Mouse (Mus musculus) liver, embryonic 16.5 days (tissue): ENCODE measurements around the gene Tmem179. TPM values are rescaled to one million over a fixed set of nuclear protein-coding genes. Genes with fewer than 3 reads are reported as not detected.

ENCODE experiments used
- ATAC-seq: fragments of 200-750 bp; cut with Nextera tagmentation; 2 replicates; pipeline ENCODE4 v1.8.0; 2017; ENCODE audit warnings: low read depth, mild to moderate bottlenecking, moderate number of reproducible peaks, moderate library complexity
- H3K27ac ChIP-seq: fragments of 300-500 bp; sonication (generic); 2 replicates; pipeline ENCODE4 v1.5.1; 2014; ENCODE audit warnings: mild to moderate bottlenecking, low read length
- H3K27me3 ChIP-seq: fragments of 300-500 bp; sonication (generic); 2 replicates; pipeline ENCODE4 v1.6.1; 2014; ENCODE audit warnings: low read depth, low read length, mixed read lengths; ENCODE audit not compliant: control insufficient read depth, insufficient read depth
- H3K36me3 ChIP-seq: fragments of 300-500 bp; sonication (generic); 2 replicates; pipeline ENCODE4 v1.6.1; 2014; ENCODE audit warnings: mild to moderate bottlenecking; ENCODE audit not compliant: control insufficient read depth, insufficient read depth
- H3K4me1 ChIP-seq: fragments of 300-500 bp; sonication (generic); 2 replicates; pipeline ENCODE4 v1.6.1; 2014; ENCODE audit warnings: low read depth, low read length, mixed read lengths; ENCODE audit not compliant: control insufficient read depth
- H3K4me2 ChIP-seq: fragments of 300-500 bp; sonication (generic); 2 replicates; pipeline ENCODE4 v1.6.1; 2014; ENCODE audit warnings: low read depth, low read length, mixed read lengths
- H3K4me3 ChIP-seq: fragments of 300-500 bp; sonication (generic); 2 replicates; pipeline ENCODE4 v1.5.1; 2014; ENCODE audit warnings: low read depth, mild to moderate bottlenecking, low read length
- H3K9ac ChIP-seq: fragments of 300-500 bp; sonication (generic); 2 replicates; pipeline ENCODE4 v1.6.1; 2014; ENCODE audit warnings: low read depth, low read length
- H3K9me3 ChIP-seq: fragments of 300-500 bp; sonication (generic); replicated peaks from 2 replicates; pipeline ENCODE4 v1.6.1; 2016; ENCODE audit warnings: low read length; ENCODE audit not compliant: control insufficient read depth
- WGBS: fragments of 180-500 bp; shearing (Covaris S2); extraction: QIAGEN DNeasy Blood & Tissue Kit; methylation state at CpG from one replicate; pipeline ENCODE4 v1.1.7; 2014; ENCODE audit not compliant: insufficient replicate concordance; 5-methylcytosine and 5-hydroxymethylcytosine counted together
- polyA plus RNA-seq: library from polyadenylated mRNA; unstranded; fragments of >200 nt; fragmentation: Nextera tagmentation; extraction: Ambion mirVana; gene quantifications from 2 replicates; pipeline ENCODE4 v1.2.1, GENCODE M21; 2015

Gene Tmem179
- polyA plus RNA-seq, 1 experiment from 2014 or later = 0.06 TPM

- H3K36me3 ChIP-seq = no peaks in the 10 kb centered on the region
- 24% methylated on average over 7 of the region's 7 CpGs for WGBS
- no peak for ATAC-seq
- H3K9ac ChIP-seq = no peak overlapping the region
- no peak overlapping the region for H3K4me3 ChIP-seq
- no peak overlapping the region for H3K4me2 ChIP-seq
- no peak overlapping the region for H3K27ac ChIP-seq
- H3K27me3 ChIP-seq = peaks cover 21% of the 10 kb centered on the region
- no peaks in the 10 kb centered on the region for H3K9me3 ChIP-seq
- H3K4me1 ChIP-seq = no peaks in the 10 kb centered on the region
Observed at GRCm38 (mm10) chr12:112510365-112510732, 6.2 kb downstream of the Tmem179 start.

GRCm38 (mm10) chr12:112507984-112508383, 8.6 kb downstream of the Tmem179 start:
- 56% methylated on average over 3 of the region's 3 CpGs for WGBS
- H3K27ac ChIP-seq = no peak overlapping the region
- no peak overlapping the region for H3K9ac ChIP-seq
- H3K4me2 ChIP-seq = no peak overlapping the region
- ATAC-seq = no peak
- peaks cover 21% of the 10 kb centered on the region for H3K27me3 ChIP-seq
- H3K4me3 ChIP-seq = no peak overlapping the region
- H3K36me3 ChIP-seq = no peaks in the 10 kb centered on the region
- H3K4me1 ChIP-seq = no peaks in the 10 kb centered on the region
- no peaks in the 10 kb centered on the region for H3K9me3 ChIP-seq

- no peak overlapping the region for H3K4me3 ChIP-seq
- H3K4me2 ChIP-seq = no peak overlapping the region
- H3K36me3 ChIP-seq = no peaks in the 10 kb centered on the region
- no peak overlapping the region for H3K27ac ChIP-seq
- no peak for ATAC-seq
- 30% methylated on average over 4 of the region's 4 CpGs for WGBS
- H3K27me3 ChIP-seq = peaks cover 21% of the 10 kb centered on the region
- H3K9me3 ChIP-seq = no peaks in the 10 kb centered on the region
- no peaks in the 10 kb centered on the region for H3K4me1 ChIP-seq
- H3K9ac ChIP-seq = no peak overlapping the region
Observed at GRCm38 (mm10) chr12:112507264-112507663, 9.3 kb downstream of the Tmem179 start.

GRCm38 (mm10) chr12:112506267-112506666, 10.3 kb downstream of the Tmem179 start:
- Histone ChIP-seq H3K27ac (no peak overlapping the region), H3K36me3 (no peaks in the 10 kb centered on the region), H3K9me3 (no peaks in the 10 kb centered on the region), H3K4me3 (no peak overlapping the region), H3K27me3 (peaks cover 14% of the 10 kb centered on the region), H3K9ac (no peak overlapping the region), H3K4me1 (no peaks in the 10 kb centered on the region), H3K4me2 (no peak overlapping the region)
- WGBS = 54% methylated on average over 6 of the region's 6 CpGs
- no peak for ATAC-seq

GRCm38 (mm10) chr12:112503003-112503771, 13.4 kb downstream of the Tmem179 start:
- H3K4me1 ChIP-seq = no peaks in the 10 kb centered on the region
- WGBS = 10% methylated on average over 19 of the region's 19 CpGs
- no peaks in the 10 kb centered on the region for H3K9me3 ChIP-seq
- no peak for ATAC-seq
- no peak overlapping the region for H3K27ac ChIP-seq
- no peaks in the 10 kb centered on the region for H3K27me3 ChIP-seq
- no peak overlapping the region for H3K9ac ChIP-seq
- H3K36me3 ChIP-seq = no peaks in the 10 kb centered on the region
- H3K4me2 ChIP-seq = no peak overlapping the region
- no peak overlapping the region for H3K4me3 ChIP-seq

- no peak overlapping the region for H3K4me2 ChIP-seq
- no peaks in the 10 kb centered on the region for H3K4me1 ChIP-seq
- H3K27ac ChIP-seq = no peak overlapping the region
- H3K27me3 ChIP-seq = no peaks in the 10 kb centered on the region
- 22% methylated on average over 11 of the region's 11 CpGs for WGBS
- H3K9ac ChIP-seq = no peak overlapping the region
- no peak for ATAC-seq
- no peak overlapping the region for H3K4me3 ChIP-seq
- no peaks in the 10 kb centered on the region for H3K9me3 ChIP-seq
- no peaks in the 10 kb centered on the region for H3K36me3 ChIP-seq
Observed at GRCm38 (mm10) chr12:112498683-112499082, 17.9 kb downstream of the Tmem179 start.

GRCm38 (mm10) chr12:112497731-112498130, 18.8 kb downstream of the Tmem179 start:
- Histone ChIP-seq H3K9ac (no peak overlapping the region), H3K36me3 (no peaks in the 10 kb centered on the region), H3K27ac (no peak overlapping the region), H3K27me3 (no peaks in the 10 kb centered on the region), H3K9me3 (no peaks in the 10 kb centered on the region), H3K4me3 (no peak overlapping the region), H3K4me2 (no peak overlapping the region), H3K4me1 (no peaks in the 10 kb centered on the region)
- WGBS = 56% methylated on average over 8 of the region's 8 CpGs
- no peak for ATAC-seq

- H3K9ac ChIP-seq = no peak overlapping the region
- H3K4me2 ChIP-seq = no peak overlapping the region
- no peak for ATAC-seq
- no peak overlapping the region for H3K4me3 ChIP-seq
- H3K27me3 ChIP-seq = no peaks in the 10 kb centered on the region
- H3K27ac ChIP-seq = no peak overlapping the region
- H3K36me3 ChIP-seq = no peaks in the 10 kb centered on the region
- 52% methylated on average over 5 of the region's 5 CpGs for WGBS
- no peaks in the 10 kb centered on the region for H3K9me3 ChIP-seq
- H3K4me1 ChIP-seq = no peaks in the 10 kb centered on the region
Observed at GRCm38 (mm10) chr12:112496136-112496535, 20.4 kb downstream of the Tmem179 start.

GRCm38 (mm10) chr12:112490444-112490939, 26.1 kb downstream of the Tmem179 start:
- Histone ChIP-seq H3K4me1 (peaks cover 2% of the 10 kb centered on the region), H3K4me2 (no peak overlapping the region), H3K9ac (no peak overlapping the region), H3K4me3 (no peak overlapping the region), H3K36me3 (no peaks in the 10 kb centered on the region), H3K27me3 (no peaks in the 10 kb centered on the region), H3K9me3 (no peaks in the 10 kb centered on the region), H3K27ac (no peak overlapping the region)
- no peak; the same call in 1 of the 2 replicates for ATAC-seq
- 34% methylated on average over 3 of the region's 3 CpGs for WGBS
